Mouse (Mus musculus) B cell, adult 67 days (primary cell): ENCODE results near the gene Fbxw14. TPM values are rescaled to one million over a fixed set of nuclear protein-coding genes. Genes with fewer than 3 reads are reported as not detected.

Experiments used
- total RNA-seq, 2 experiments: library from RNA; stranded (reverse); gene quantifications; 4 replicates each; pipeline ENCODE4 v1.2.4; 2023

Gene Fbxw14
- total RNA-seq: not detected

GRCm38 (mm10) chr9:109287576-109287975 is at the start of gene Fbxw14:
Fbxw14 (minus strand) TSS chr9:109287676.

GRCm38 (mm10) chr9:109234654-109235053 is 52.8 kb downstream of the Fbxw14 start, which contains the start of gene Fbxw20:
Fbxw20 (minus strand) TSS chr9:109234754.

Other genes starting within 250 kb of the Fbxw14 start
- 1,000 to 10,000 TPM; 2,072 to 2,196 TPM for gene Shisa5, start 249.1 kb downstream of the Fbxw14 start, total RNA-seq
- gene Trex1, start 227.9 kb downstream of the Fbxw14 start, total RNA-seq: 10 to 100 TPM; 15.0 to 19.4 TPM
- 10 to 100 TPM; 45.5 to 47.0 TPM for gene Atrip, start 213.6 kb downstream of the Fbxw14 start, total RNA-seq
- 10 to 100 TPM in 1 of 2 experiments, 1 to 10 TPM in 1; 9.9 to 12.6 TPM for gene Ccdc51, start 205.2 kb downstream of the Fbxw14 start, total RNA-seq
- gene Tma7, start 205.1 kb downstream of the Fbxw14 start, total RNA-seq: 100 to 1,000 TPM; 297 to 318 TPM
- gene Plxnb1, start 192.3 kb downstream of the Fbxw14 start, total RNA-seq: 1 to 10 TPM in 1 of 2 experiments, under 1 TPM in 1; 0.27 to 1.5 TPM
- not detected for gene Fbxw21, start 125.6 kb downstream of the Fbxw14 start, total RNA-seq
- gene Fbxw13, start 91.7 kb downstream of the Fbxw14 start, total RNA-seq: under 1 TPM in 1 of 2 experiments, not detected in 1; 0.59 TPM
- not detected for gene Fbxw20, start 52.9 kb downstream of the Fbxw14 start, total RNA-seq
- not detected for gene Fbxw28, start 52.0 kb upstream of the Fbxw14 start, total RNA-seq
- not detected for gene Fbxw22, start 116.6 kb upstream of the Fbxw14 start, total RNA-seq
- gene Fbxw16, start 161.5 kb upstream of the Fbxw14 start, total RNA-seq: not detected
- gene Fbxw19, start 208.2 kb upstream of the Fbxw14 start, total RNA-seq: not detected